Mouse (Mus musculus) neural tube, embryonic 13.5 days (tissue): Measurements from ENCODE around the gene Pirb. TPM values are rescaled to one million over a fixed set of nuclear protein-coding genes. Genes with fewer than 3 reads are reported as not detected.
A peak's percentile ranks its signal among the peaks of the same experiment; 100 is the strongest.
"Not testable (repeated sequence)": the region's sequence is repeated elsewhere in the genome, so short reads cannot be mapped to it uniquely, and the experiment has no call there.

Source experiments
- ATAC-seq: fragments of 200-750 bp; cut with Nextera tagmentation; 2 replicates; pipeline ENCODE4 v1.8.0; 2017; ENCODE audit warnings: low read depth, mild to moderate bottlenecking, moderate TSS enrichment, moderate library complexity
- H3K27ac ChIP-seq: fragments of 300-500 bp; sonication (generic); replicated peaks from 2 replicates; pipeline ENCODE4 v1.5.1; 2015; ENCODE audit warnings: moderate library complexity, mild to moderate bottlenecking, inconsistent platforms
- H3K27me3 ChIP-seq: fragments of 300-500 bp; sonication (generic); 2 replicates; pipeline ENCODE4 v1.6.1; 2015; ENCODE audit warnings: mild to moderate bottlenecking, inconsistent platforms
- H3K36me3 ChIP-seq: fragments of 300-500 bp; sonication (generic); 2 replicates; pipeline ENCODE4 v1.6.1; 2015; ENCODE audit warnings: mild to moderate bottlenecking, inconsistent platforms
- H3K4me1 ChIP-seq: fragments of 300-500 bp; sonication (generic); replicated peaks from 2 replicates; pipeline ENCODE4 v1.6.1; 2015; ENCODE audit warnings: inconsistent platforms
- H3K4me2 ChIP-seq: fragments of 300-500 bp; sonication (generic); 2 replicates; pipeline ENCODE4 v1.6.1; 2015; ENCODE audit warnings: inconsistent platforms, mild to moderate bottlenecking, moderate library complexity
- H3K4me3 ChIP-seq: fragments of 300-500 bp; sonication (generic); 2 replicates; pipeline ENCODE4 v1.5.1; 2015; ENCODE audit warnings: mild to moderate bottlenecking, inconsistent platforms
- H3K9ac ChIP-seq: fragments of 300-500 bp; sonication (generic); 2 replicates; pipeline ENCODE4 v1.6.1; 2015; ENCODE audit warnings: moderate library complexity, mild to moderate bottlenecking, inconsistent platforms
- H3K9me3 ChIP-seq: fragments of 300-500 bp; sonication (generic); 2 replicates; pipeline ENCODE4 v1.6.1; 2016; ENCODE audit warnings: inconsistent platforms
- WGBS: fragments of 180-500 bp; shearing (Covaris S2); methylation state at CpG from one replicate; pipeline ENCODE4 v1.1.7; 2015; 5-methylcytosine and 5-hydroxymethylcytosine counted together
- polyA plus RNA-seq: library from polyadenylated mRNA; unstranded; fragments of >200 nt; fragmentation: Nextera tagmentation; extraction: Ambion mirVana; gene quantifications from 2 replicates; pipeline ENCODE4 v1.2.1, GENCODE M21; 2015

Pirb gene
- polyA plus RNA-seq, result 0.14 and 0.23 TPM in 2 replicates

DNA sequence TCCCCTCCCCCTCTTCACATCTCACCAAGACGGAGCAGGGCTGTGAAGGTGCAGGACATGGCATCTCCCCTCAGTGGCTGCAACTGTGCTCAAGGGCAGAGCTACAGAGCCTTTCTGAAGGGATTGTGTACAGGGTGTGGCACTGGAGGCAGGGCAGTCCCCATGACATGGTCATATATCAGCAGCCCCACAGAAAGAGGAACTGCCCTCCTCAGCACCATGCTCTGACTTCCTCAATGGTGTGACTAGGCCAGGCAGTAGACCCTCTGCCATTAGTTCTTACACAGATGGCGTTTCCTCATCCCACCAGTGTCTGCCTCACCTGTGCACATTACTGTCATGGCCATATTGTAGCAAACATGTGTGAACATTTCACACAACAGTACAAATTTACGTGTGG is at the start of gene Pirb:
Pirb (minus strand) TSS at position 124 of the 400 bp plus-strand sequence.
- not testable (repeated sequence) for H3K9me3 ChIP-seq, H3K4me1 ChIP-seq, H3K27ac ChIP-seq, H3K27me3 ChIP-seq, H3K4me3 ChIP-seq, H3K9ac ChIP-seq, H3K4me2 ChIP-seq, H3K36me3 ChIP-seq, ATAC-seq
- 69% methylated on average over 1 of the region's 3 CpGs for WGBS

- not testable (repeated sequence) for H3K4me3 ChIP-seq, H3K4me1 ChIP-seq, ATAC-seq, H3K9me3 ChIP-seq, H3K27me3 ChIP-seq, H3K4me2 ChIP-seq, H3K27ac ChIP-seq, H3K36me3 ChIP-seq, H3K9ac ChIP-seq
- WGBS, result no CpG with 5 or more reads among the region's 1 CpGs
These were observed 12.5 kb upstream of the Pirb start for GRCm38 (mm10) chr7:3732675-3733074.

DNA sequence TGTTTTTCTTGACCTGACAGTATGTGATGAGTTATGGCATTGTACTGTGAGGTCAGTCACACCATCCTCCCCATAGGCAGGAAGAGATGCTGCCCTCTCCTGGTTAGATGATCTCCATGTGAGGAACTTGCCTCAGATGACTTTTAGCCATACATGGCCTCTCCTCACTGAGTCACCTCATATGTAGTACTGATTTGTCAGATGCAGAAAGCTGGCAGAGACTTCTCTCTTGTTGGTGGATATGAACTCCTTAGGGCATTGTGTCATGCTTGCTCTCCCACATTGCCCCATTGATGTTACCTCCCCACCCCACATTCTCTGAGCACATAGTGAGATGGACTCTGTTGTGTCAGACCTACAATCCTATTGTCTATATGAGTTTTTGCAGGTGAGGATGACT is 5.3 kb upstream of the Pirb start:
- not testable (repeated sequence) for H3K4me1 ChIP-seq, ATAC-seq, H3K27ac ChIP-seq, H3K4me2 ChIP-seq, H3K9me3 ChIP-seq, H3K9ac ChIP-seq, H3K27me3 ChIP-seq, H3K4me3 ChIP-seq, H3K36me3 ChIP-seq

DNA sequence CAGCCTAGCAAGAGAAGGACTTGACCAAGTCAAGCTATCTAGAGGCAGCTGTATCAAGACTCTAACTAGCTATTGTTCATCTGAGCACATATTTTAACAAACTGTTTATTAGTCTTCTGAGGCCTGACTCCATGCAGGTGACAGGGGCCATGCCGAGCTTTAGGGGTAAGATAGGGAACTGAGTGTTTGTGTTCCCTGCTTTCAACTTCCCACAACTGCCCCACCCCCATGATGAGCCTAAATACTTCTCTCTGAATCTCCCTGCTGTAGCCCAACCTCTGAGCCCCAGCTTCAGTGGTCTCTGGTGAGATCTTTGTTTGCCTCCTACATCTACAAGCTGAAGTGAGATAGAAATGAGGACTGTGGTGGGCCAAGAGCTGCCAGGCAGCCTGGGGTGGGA is 4.9 kb downstream of the Pirb start:
- Histone ChIP-seq H3K4me3 (no peak overlapping the region), H3K4me2 (no peak overlapping the region), H3K27ac (no peak overlapping the region), H3K36me3 (no peaks in the 10 kb centered on the region), H3K27me3 (no peaks in the 10 kb centered on the region), H3K4me1 (no peaks in the 10 kb centered on the region), H3K9me3 (no peaks in the 10 kb centered on the region), H3K9ac (no peak overlapping the region)
- WGBS, result 52% methylated on average over 1 of the region's 1 CpGs
- ATAC-seq, result no peak

GRCm38 (mm10) chr7:3712264-3712942 is 7.8 kb downstream of the Pirb start:
- ATAC-seq, result no peak
- no peaks in the 10 kb centered on the region for H3K9me3 ChIP-seq
- H3K9ac ChIP-seq, result no peak overlapping the region
- no peak overlapping the region for H3K4me2 ChIP-seq
- H3K27ac ChIP-seq, result no peak overlapping the region
- no peaks in the 10 kb centered on the region for H3K27me3 ChIP-seq
- WGBS, result 43% methylated on average over 5 of the region's 5 CpGs
- no peak overlapping the region for H3K4me3 ChIP-seq
- H3K4me1 ChIP-seq, result no peaks in the 10 kb centered on the region
- peaks cover 11% of the 10 kb centered on the region for H3K36me3 ChIP-seq

GRCm38 (mm10) chr7:3709000-3709399 is 11.2 kb downstream of the Pirb start:
- ATAC-seq, result no peak
- H3K4me1 ChIP-seq, result peaks cover 23% of the 10 kb centered on the region
- WGBS, result 67% methylated on average over 1 of the region's 1 CpGs

GRCm38 (mm10) chr7:3708447-3708980 is 11.7 kb downstream of the Pirb start:
- H3K4me1 ChIP-seq, result peaks cover 24% of the 10 kb centered on the region
- H3K27me3 ChIP-seq, H3K9me3 ChIP-seq, H3K4me2 ChIP-seq, H3K27ac ChIP-seq, H3K9ac ChIP-seq, H3K4me3 ChIP-seq, ATAC-seq: not testable (repeated sequence)
- peaks cover 26% of the 10 kb centered on the region for H3K36me3 ChIP-seq
- WGBS, result 32% methylated on average over 5 of the region's 5 CpGs

More at GRCm38 (mm10) chr7:3709000-3709399, 11.2 kb downstream of the Pirb start:
- no peaks in the 10 kb centered on the region for H3K9me3 ChIP-seq
- H3K27me3 ChIP-seq, result no peaks in the 10 kb centered on the region
- no peak overlapping the region for H3K27ac ChIP-seq
- H3K4me2 ChIP-seq, result no peak overlapping the region
- H3K36me3 ChIP-seq, result peaks cover 26% of the 10 kb centered on the region
- no peak overlapping the region for H3K9ac ChIP-seq
- no peak overlapping the region for H3K4me3 ChIP-seq

- Histone ChIP-seq H3K9me3 (no peaks in the 10 kb centered on the region), H3K36me3 (peaks cover 26% of the 10 kb centered on the region), H3K27me3 (no peaks in the 10 kb centered on the region), H3K4me2 (no peak overlapping the region), H3K9ac (no peak overlapping the region), H3K4me1 (peaks cover 30% of the 10 kb centered on the region), H3K4me3 (no peak overlapping the region), H3K27ac (no peak overlapping the region)
- no peak for ATAC-seq
- WGBS, result 30% methylated on average over 7 of the region's 7 CpGs
These were observed 12.4 kb downstream of the Pirb start for GRCm38 (mm10) chr7:3707568-3708413.

GRCm38 (mm10) chr7:3707027-3707426 is 13.2 kb downstream of the Pirb start:
- H3K9ac ChIP-seq, result peak overlapping the region; percentile 12; the same call in 1 of the 2 replicates
- no peak overlapping the region for H3K27ac ChIP-seq
- WGBS, result 65% methylated on average over 4 of the region's 4 CpGs
- H3K4me3 ChIP-seq, result 0 out of 2 replicates have a peak overlapping the region, but pooled peaks have one; percentile 8
- H3K36me3 ChIP-seq, result peaks cover 27% of the 10 kb centered on the region
- ATAC-seq, result no peak
- H3K27me3 ChIP-seq, result no peaks in the 10 kb centered on the region
- H3K9me3 ChIP-seq, result no peaks in the 10 kb centered on the region
- peak overlapping the region; percentile 99 for H3K4me2 ChIP-seq
- H3K4me1 ChIP-seq, result peaks cover 30% of the 10 kb centered on the region

GRCm38 (mm10) chr7:3706343-3706934 is 13.8 kb downstream of the Pirb start:
- Histone ChIP-seq H3K36me3 (peaks cover 30% of the 10 kb centered on the region), H3K9ac (peak overlapping the region; percentile 93), H3K9me3 (no peaks in the 10 kb centered on the region), H3K27ac (no peak overlapping the region), H3K27me3 (no peaks in the 10 kb centered on the region), H3K4me3 (peak overlapping the region; percentile 90), H3K4me1 (peaks cover 30% of the 10 kb centered on the region), H3K4me2 (peak overlapping the region; percentile 99)
- no peak for ATAC-seq
- 61% methylated on average over 11 of the region's 11 CpGs for WGBS

DNA sequence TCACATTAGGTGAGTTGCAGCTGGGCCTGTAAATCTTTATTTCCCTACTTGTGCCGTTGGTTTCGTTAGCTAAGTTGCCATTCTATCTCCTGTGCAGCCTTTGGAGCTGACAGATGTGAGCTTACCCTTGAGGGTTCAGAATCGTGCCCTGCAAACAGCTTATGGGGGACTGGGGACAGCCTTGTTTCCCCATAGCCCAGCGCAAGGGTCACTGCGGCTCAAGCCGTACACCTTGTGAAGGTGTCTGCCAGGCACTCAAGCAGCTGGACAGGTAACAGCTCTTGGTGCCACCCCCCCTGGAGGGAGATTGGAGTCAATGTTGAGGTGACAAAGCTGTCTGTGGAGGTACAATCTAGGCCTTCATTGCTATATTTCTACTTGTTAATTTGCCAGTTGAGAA is 14.3 kb downstream of the Pirb start:
- Histone ChIP-seq H3K4me2 (peak overlapping the region; percentile 99), H3K36me3 (peaks cover 35% of the 10 kb centered on the region), H3K4me1 (peaks cover 30% of the 10 kb centered on the region), H3K9me3 (no peaks in the 10 kb centered on the region), H3K27me3 (no peaks in the 10 kb centered on the region), H3K9ac (peak overlapping the region; percentile 93), H3K4me3 (peak overlapping the region; percentile 90), H3K27ac (0 out of 2 replicates have a peak overlapping the region, but pooled peaks have one; percentile 13)
- 27% methylated on average over 6 of the region's 6 CpGs for WGBS
- no peak for ATAC-seq

- peak overlapping the region; percentile 93 for H3K9ac ChIP-seq
- peaks cover 30% of the 10 kb centered on the region for H3K4me1 ChIP-seq
- not testable (repeated sequence) for ATAC-seq, H3K9me3 ChIP-seq, H3K27me3 ChIP-seq
- peak overlapping the region; percentile 99 for H3K4me2 ChIP-seq
- 0 out of 2 replicates have a peak overlapping the region, but pooled peaks have one; percentile 13 for H3K27ac ChIP-seq
- H3K4me3 ChIP-seq, result peak overlapping the region; percentile 90
- 3% methylated on average over 7 of the region's 7 CpGs for WGBS
- peaks cover 39% of the 10 kb centered on the region for H3K36me3 ChIP-seq
These were observed 14.7 kb downstream of the Pirb start for GRCm38 (mm10) chr7:3705461-3705860.
